Mouse (Mus musculus) stomach, postnatal 0 days (tissue): ENCODE measurements at regions not wholly inside any gene's neighbourhood (a gene's known extent, or its start where the extent isn't known, plus 50 kb on each side); places are given as distances from the start of the nearest gene placed in this dataset.

Experiments used
- ATAC-seq: fragments of 200-750 bp; cut with Nextera tagmentation; 2 replicates; pipeline ENCODE4 v1.8.0; 2017; ENCODE audit not compliant: low FRiP score, low TSS enrichment
- DNase-seq: peaks from one replicate; pipeline ENCODE4 v3.0.0-alpha.2; 2016; ENCODE audit warnings: low spot score
- H3K27ac ChIP-seq: fragments of 300-500 bp; sonication (generic); replicated peaks from 2 replicates; pipeline ENCODE4 v1.5.1; 2014; ENCODE audit warnings: mild to moderate bottlenecking, control low read depth
- H3K27me3 ChIP-seq: fragments of 300-500 bp; sonication (generic); 2 replicates; pipeline ENCODE4 v1.6.1; 2014; ENCODE audit warnings: low read length; ENCODE audit not compliant: control insufficient read depth, insufficient read depth
- H3K36me3 ChIP-seq: fragments of 300-500 bp; sonication (generic); 2 replicates; pipeline ENCODE4 v1.6.1; 2014; ENCODE audit warnings: low read length, mixed read lengths; ENCODE audit not compliant: control insufficient read depth, insufficient read depth
- H3K4me1 ChIP-seq: fragments of 300-500 bp; sonication (generic); replicated peaks from 2 replicates; pipeline ENCODE4 v1.6.1; 2014; ENCODE audit warnings: antibody characterized with exemption; ENCODE audit not compliant: control insufficient read depth, insufficient read depth
- H3K4me2 ChIP-seq: fragments of 300-500 bp; sonication (generic); replicated peaks from 2 replicates; pipeline ENCODE4 v1.6.1; 2014; ENCODE audit warnings: low read depth, mild to moderate bottlenecking, control low read depth, moderate library complexity
- H3K4me3 ChIP-seq: fragments of 300-500 bp; sonication (generic); 2 replicates; pipeline ENCODE4 v1.5.1; 2014; ENCODE audit warnings: low read depth, low read length, control low read depth
- H3K9ac ChIP-seq: fragments of 300-500 bp; sonication (generic); 2 replicates; pipeline ENCODE4 v1.6.1; 2014; ENCODE audit warnings: mild to moderate bottlenecking, low read length, control low read depth, mixed read lengths
- H3K9me3 ChIP-seq: fragments of 300-500 bp; sonication (generic); 2 replicates; pipeline ENCODE4 v1.6.1; 2016; ENCODE audit warnings: low read length; ENCODE audit not compliant: control insufficient read depth
- CTCF ChIP-seq: IDR thresholded peaks from 2 replicates; pipeline ENCODE4 v1.5.1; 2016; ENCODE audit warnings: antibody characterized with exemption, low read depth, mild to moderate bottlenecking, moderate library complexity
- EP300 ChIP-seq: optimal IDR thresholded peaks from 2 replicates; pipeline ENCODE3; 2016; ENCODE audit warnings: antibody characterized with exemption
- WGBS: fragments of 180-500 bp; shearing (Covaris S2); extraction: QIAGEN DNeasy Blood & Tissue Kit; methylation state at CpG from one replicate; pipeline ENCODE4 v1.1.7; 2014; 5-methylcytosine and 5-hydroxymethylcytosine counted together

- 42% methylated on average over 9 of the region's 9 CpGs for WGBS
- TF ChIP-seq EP300 (no peak), CTCF (no peak)
- Histone ChIP-seq H3K9me3 (no peaks in the 10 kb centered on the region), H3K27me3 (no peaks in the 10 kb centered on the region), H3K4me3 (no peak overlapping the region), H3K9ac (no peak overlapping the region), H3K27ac (no peak overlapping the region), H3K4me1 (no peaks in the 10 kb centered on the region), H3K4me2 (no peak overlapping the region), H3K36me3 (no peaks in the 10 kb centered on the region)
- DNase-seq = no peak
- ATAC-seq = no peak
Measured at GRCm38 (mm10) chr1:128687236-128687927, 95.3 kb upstream of the Cxcr4 start.

GRCm38 (mm10) chr1:128685467-128686137 lies 93.5 kb upstream of the Cxcr4 start:
- Histone ChIP-seq H3K4me3 (no peak overlapping the region), H3K27me3 (no peaks in the 10 kb centered on the region), H3K4me1 (no peaks in the 10 kb centered on the region), H3K9ac (no peak overlapping the region), H3K9me3 (no peaks in the 10 kb centered on the region), H3K27ac (no peak overlapping the region), H3K36me3 (no peaks in the 10 kb centered on the region), H3K4me2 (no peak overlapping the region)
- ATAC-seq (no peak), DNase-seq (no peak)
- TF ChIP-seq EP300 (no peak), CTCF (no peak)
- 66% methylated on average over 8 of the region's 8 CpGs for WGBS

- Histone ChIP-seq H3K9ac (no peak overlapping the region), H3K4me1 (no peaks in the 10 kb centered on the region), H3K4me2 (no peak overlapping the region), H3K4me3 (no peak overlapping the region), H3K27ac (no peak overlapping the region), H3K36me3 (no peaks in the 10 kb centered on the region), H3K27me3 (no peaks in the 10 kb centered on the region), H3K9me3 (no peaks in the 10 kb centered on the region)
- TF ChIP-seq EP300 = no peak
- no peak for TF ChIP-seq CTCF
- WGBS = 58% methylated on average over 8 of the region's 8 CpGs
- DNase-seq (no peak), ATAC-seq (0 out of 2 replicates have a peak, but pooled peaks have one; percentile 38)
Measured at GRCm38 (mm10) chr1:128682942-128683341, 90.8 kb upstream of the Cxcr4 start.

GRCm38 (mm10) chr1:128681261-128681660 lies 89.2 kb upstream of the Cxcr4 start:
- Histone ChIP-seq H3K9ac (no peak overlapping the region), H3K36me3 (no peaks in the 10 kb centered on the region), H3K4me3 (no peak overlapping the region), H3K27ac (no peak overlapping the region), H3K4me2 (no peak overlapping the region), H3K9me3 (no peaks in the 10 kb centered on the region), H3K27me3 (no peaks in the 10 kb centered on the region), H3K4me1 (no peaks in the 10 kb centered on the region)
- no peak for DNase-seq
- TF ChIP-seq EP300 (no peak), CTCF (no peak)
- WGBS = 76% methylated on average over 4 of the region's 4 CpGs
- no peak for ATAC-seq

DNA sequence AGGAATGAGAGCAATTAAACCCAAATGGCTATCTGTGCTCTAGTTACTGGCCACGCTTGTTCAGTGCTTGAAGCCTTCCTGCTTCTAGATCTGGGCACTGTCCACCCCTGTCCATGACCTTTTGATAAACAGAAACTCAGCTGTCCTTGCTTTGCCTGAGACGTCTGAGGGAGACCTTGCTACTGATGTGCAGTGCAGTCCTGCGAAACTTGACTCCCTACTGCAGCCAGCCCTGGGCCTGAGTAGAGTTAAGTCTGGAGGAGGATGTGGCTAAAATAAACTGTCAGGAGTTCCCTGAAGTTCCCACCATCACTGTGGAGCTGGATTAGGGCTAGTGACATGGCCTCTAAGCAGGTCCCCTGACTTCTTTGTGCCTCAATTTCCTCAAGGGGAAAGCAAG lies 88.4 kb upstream of the Cxcr4 start:
- no peaks in the 10 kb centered on the region for H3K9me3 ChIP-seq
- no peak overlapping the region for H3K4me3 ChIP-seq
- no peaks in the 10 kb centered on the region for H3K36me3 ChIP-seq
- 47% methylated on average over 3 of the region's 3 CpGs for WGBS
- H3K27ac ChIP-seq = no peak overlapping the region
- H3K4me2 ChIP-seq = no peak overlapping the region
- DNase-seq (no peak), ATAC-seq (no peak)
- no peaks in the 10 kb centered on the region for H3K4me1 ChIP-seq
- TF ChIP-seq EP300 (no peak), CTCF (no peak)
- H3K9ac ChIP-seq = no peak overlapping the region
- no peaks in the 10 kb centered on the region for H3K27me3 ChIP-seq

DNA sequence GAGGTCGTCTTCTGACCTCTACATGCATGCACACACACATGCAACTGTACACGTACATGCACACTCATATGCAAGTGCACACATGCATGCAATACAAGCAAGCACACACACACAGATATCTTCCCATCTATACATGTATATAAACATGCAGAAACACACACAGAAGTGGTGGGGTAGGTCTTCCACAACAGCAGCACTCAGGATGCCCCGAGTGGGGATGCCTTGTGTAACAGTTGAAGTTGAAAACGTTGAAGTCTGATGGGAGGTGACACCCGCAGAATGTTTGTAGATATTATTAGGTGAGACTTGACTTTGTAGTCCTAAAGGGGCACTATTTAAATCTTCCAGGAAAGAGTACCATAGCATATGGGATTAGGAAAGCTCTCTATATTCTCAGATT lies 87.9 kb upstream of the Cxcr4 start:
- TF ChIP-seq EP300 (no peak), CTCF (no peak)
- H3K27me3 ChIP-seq = no peaks in the 10 kb centered on the region
- no peak overlapping the region for H3K9ac ChIP-seq
- no peaks in the 10 kb centered on the region for H3K36me3 ChIP-seq
- no peaks in the 10 kb centered on the region for H3K9me3 ChIP-seq
- no peak for ATAC-seq
- WGBS = 65% methylated on average over 5 of the region's 5 CpGs
- no peak for DNase-seq
- no peak overlapping the region for H3K4me3 ChIP-seq
- H3K4me1 ChIP-seq = no peaks in the 10 kb centered on the region
- no peak overlapping the region for H3K27ac ChIP-seq
- no peak overlapping the region for H3K4me2 ChIP-seq
